Mouse (Mus musculus) R1 (cell line): ENCODE data around the gene Zfp60.
A peak's percentile ranks its signal among the peaks of the same experiment; 100 is the strongest.

Experiments used
- DNase-seq: peaks from one replicate; pipeline ENCODE4 v3.0.0-alpha.2; 2018; ENCODE audit warnings: low read depth, low spot score

Gene Zfp60

GRCm38 (mm10) chr7:27731281-27731883 is at the start of gene Zfp60:
Gene Zfp60 (plus strand): TSS chr7:27731389.
- DNase-seq = peak; percentile 95

GRCm38 (mm10) chr7:27683218-27683617 is 48.0 kb upstream of the Zfp60 start:
- peak; percentile 37 for DNase-seq

- DNase-seq = no peak
These were observed 46.0 kb upstream of the Zfp60 start for GRCm38 (mm10) chr7:27685220-27685619.

- DNase-seq = peak; percentile 45
These were observed 45.5 kb upstream of the Zfp60 start for GRCm38 (mm10) chr7:27685681-27686080.

- no peak for DNase-seq
These were observed 44.1 kb upstream of the Zfp60 start for GRCm38 (mm10) chr7:27687043-27687442.

- no peak for DNase-seq
These were observed 43.4 kb upstream of the Zfp60 start for GRCm38 (mm10) chr7:27687836-27688235.

GRCm38 (mm10) chr7:27688246-27688788 is 42.9 kb upstream of the Zfp60 start:
- no peak for DNase-seq

- peak; percentile 99 for DNase-seq
These were observed 42.2 kb upstream of the Zfp60 start, which contains the start of gene Zfp607b for GRCm38 (mm10) chr7:27688815-27689612. Gene Zfp607b (plus strand): TSS chr7:27689340.

GRCm38 (mm10) chr7:27691076-27691475 is 40.1 kb upstream of the Zfp60 start:
- DNase-seq = peak; percentile 85

- peak; percentile 92 for DNase-seq
These were observed 34.5 kb upstream of the Zfp60 start for GRCm38 (mm10) chr7:27696711-27697110.

- DNase-seq = no peak
These were observed 20.8 kb upstream of the Zfp60 start for GRCm38 (mm10) chr7:27710402-27710801.

- no peak for DNase-seq
These were observed 9.2 kb upstream of the Zfp60 start for GRCm38 (mm10) chr7:27721951-27722350.

- DNase-seq = peak; percentile 78
These were observed 5.3 kb upstream of the Zfp60 start for GRCm38 (mm10) chr7:27725566-27726538.

GRCm38 (mm10) chr7:27727471-27727870 is 3.7 kb upstream of the Zfp60 start:
- DNase-seq = no peak

- peak; percentile 25 for DNase-seq
These were observed 757 bp downstream of the Zfp60 start for GRCm38 (mm10) chr7:27731946-27732345.

- DNase-seq = no peak
These were observed 1.3 kb downstream of the Zfp60 start for GRCm38 (mm10) chr7:27732508-27732907.

GRCm38 (mm10) chr7:27735457-27735856 is 4.3 kb downstream of the Zfp60 start:
- DNase-seq = peak; percentile 84

GRCm38 (mm10) chr7:27756351-27757047 is 25.3 kb downstream of the Zfp60 start:
- DNase-seq = peak; percentile 72

GRCm38 (mm10) chr7:27757048-27757375 is 25.8 kb downstream of the Zfp60 start:
- DNase-seq = peak; percentile 77

- DNase-seq = peak; percentile 51
These were observed 34.1 kb downstream of the Zfp60 start for GRCm38 (mm10) chr7:27765176-27765886.
